Mouse (Mus musculus): ENCODE measurements around the gene Fchsd2. TPM values are rescaled to one million over a fixed set of nuclear protein-coding genes. Genes with fewer than 3 reads are reported as not detected.

Gene Fchsd2
- polyA plus RNA-seq, 1 experiment from 2014 or later, result 17.3 TPM

GRCm38 (mm10) chr7:101290401-101290800 lies 197.7 kb downstream of the Fchsd2 start:
- H3K36me3 ChIP-seq, result peaks cover 52% of the 10 kb centered on the region
- no peaks in the 10 kb centered on the region for H3K9me3 ChIP-seq
- 0 out of 2 replicates have a peak, but pooled peaks cover 6% of the 10 kb centered on the region for H3K27me3 ChIP-seq (ENCODE audit: insufficient read depth, poor library complexity, severe bottlenecking)
- H3K4me3 ChIP-seq, result no peak overlapping the region
- H3K27ac ChIP-seq, result no peak overlapping the region
- H3K4me1 ChIP-seq, result peaks cover 12% of the 10 kb centered on the region; the same call in 1 of the 2 replicates
- WGBS, result 86% methylated on average over 10 of the region's 10 CpGs
- peak; percentile 60 for DNase-seq (ENCODE audit: low spot score)

DNA sequence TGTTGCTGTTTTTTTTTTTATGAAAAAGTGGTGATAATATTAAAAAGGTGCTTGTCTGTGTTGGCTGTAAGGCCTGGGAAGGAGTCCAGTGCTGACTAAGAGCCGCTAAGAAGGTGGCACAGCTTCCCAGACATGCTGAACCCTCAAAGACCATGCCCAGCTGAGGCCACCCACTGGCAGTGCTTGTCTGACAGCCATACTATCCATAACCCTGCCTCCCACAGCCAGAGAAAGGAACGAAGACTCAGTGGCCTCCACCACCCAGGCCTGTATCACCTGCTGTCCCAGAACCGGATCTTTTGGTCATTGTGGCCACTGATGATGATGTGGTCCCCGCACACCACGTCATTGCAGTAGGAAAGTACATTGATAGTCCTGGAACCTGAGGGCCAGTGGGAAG lies 198.5 kb downstream of the Fchsd2 start:
- H3K27ac ChIP-seq, result no peak overlapping the region
- H3K9me3 ChIP-seq, result no peaks in the 10 kb centered on the region
- H3K36me3 ChIP-seq, result peaks cover 50% of the 10 kb centered on the region
- no peak overlapping the region for H3K4me3 ChIP-seq
- peaks cover 15% of the 10 kb centered on the region for H3K4me1 ChIP-seq
- DNase-seq (ENCODE audit: low spot score), result peak; percentile 68
- 90% methylated on average over 5 of the region's 5 CpGs for WGBS
- H3K27me3 ChIP-seq (ENCODE audit: insufficient read depth, poor library complexity, severe bottlenecking), result peaks cover 14% of the 10 kb centered on the region; the same call in 1 of the 2 replicates

- Histone ChIP-seq H3K9me3 (no peaks in the 10 kb centered on the region), H3K4me1 (peaks cover 20% of the 10 kb centered on the region), H3K27ac (no peak overlapping the region), H3K27me3 (ENCODE audit: insufficient read depth, poor library complexity, severe bottlenecking) (peaks cover 18% of the 10 kb centered on the region), H3K4me3 (no peak overlapping the region), H3K36me3 (peaks cover 47% of the 10 kb centered on the region)
- peak; percentile 70 for DNase-seq (ENCODE audit: low spot score)
- WGBS, result 86% methylated on average over 8 of the region's 8 CpGs
Observed at GRCm38 (mm10) chr7:101291641-101292040, 199.0 kb downstream of the Fchsd2 start.

DNA sequence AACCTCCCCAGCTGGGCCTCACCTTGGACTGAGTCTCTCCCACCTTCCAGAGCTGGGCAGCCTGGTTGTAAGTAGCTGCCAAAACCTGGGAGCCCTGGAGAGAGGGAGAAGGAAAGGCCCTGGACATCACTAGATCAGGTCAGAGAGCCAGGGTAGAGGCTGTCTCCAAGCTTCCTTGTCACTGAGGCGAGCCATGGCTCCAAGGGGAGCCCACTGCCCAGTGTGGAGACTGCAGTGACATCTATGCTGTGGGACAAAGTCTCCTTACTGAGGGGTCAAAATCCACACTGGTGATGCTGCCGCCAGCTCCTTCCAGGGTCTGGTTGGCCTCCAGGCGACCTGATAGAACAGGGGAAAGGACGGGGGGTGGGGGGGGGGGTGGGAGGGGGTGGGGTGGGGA lies 199.4 kb downstream of the Fchsd2 start:
- Histone ChIP-seq H3K4me3 (no peak overlapping the region), H3K9me3 (no peaks in the 10 kb centered on the region), H3K27ac (no peak overlapping the region), H3K4me1 (peaks cover 24% of the 10 kb centered on the region), H3K36me3 (peaks cover 44% of the 10 kb centered on the region), H3K27me3 (ENCODE audit: insufficient read depth, poor library complexity, severe bottlenecking) (peaks cover 23% of the 10 kb centered on the region)
- peak; percentile 71 for DNase-seq (ENCODE audit: low spot score)
- WGBS, result 63% methylated on average over 4 of the region's 4 CpGs

DNA sequence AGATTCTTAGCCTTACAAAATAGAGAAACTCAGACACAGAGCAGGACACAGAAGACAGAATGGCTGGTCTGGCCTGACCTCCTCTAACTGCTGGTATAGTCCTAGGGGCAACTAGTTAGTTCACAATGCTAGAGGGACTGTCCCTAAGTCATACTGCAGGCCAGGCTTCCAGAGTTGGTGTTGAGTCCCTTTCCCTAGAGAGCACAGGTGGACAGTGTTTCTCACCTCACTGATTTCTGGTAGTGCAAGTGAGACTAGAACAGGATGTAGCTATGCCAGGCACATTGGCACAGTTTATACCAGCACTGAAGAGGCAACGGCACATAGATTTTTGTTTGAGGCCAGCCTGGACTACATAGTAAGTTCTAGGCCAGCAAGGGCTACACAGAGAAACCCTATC lies 200.0 kb downstream of the Fchsd2 start:
- H3K4me1 ChIP-seq, result peaks cover 25% of the 10 kb centered on the region
- no peak overlapping the region for H3K4me3 ChIP-seq
- no peaks in the 10 kb centered on the region for H3K9me3 ChIP-seq
- H3K27me3 ChIP-seq (ENCODE audit: insufficient read depth, poor library complexity, severe bottlenecking), result peaks cover 29% of the 10 kb centered on the region
- DNase-seq (ENCODE audit: low spot score), result peak; percentile 68
- 100% methylated on average over 1 of the region's 1 CpGs for WGBS
- no peak overlapping the region for H3K27ac ChIP-seq
- H3K36me3 ChIP-seq, result peaks cover 44% of the 10 kb centered on the region

GRCm38 (mm10) chr7:101293138-101293537 lies 200.5 kb downstream of the Fchsd2 start:
- peaks cover 25% of the 10 kb centered on the region for H3K4me1 ChIP-seq
- DNase-seq (ENCODE audit: low spot score), result peak; percentile 61
- no peak overlapping the region for H3K27ac ChIP-seq
- H3K27me3 ChIP-seq (ENCODE audit: insufficient read depth, poor library complexity, severe bottlenecking), result peaks cover 33% of the 10 kb centered on the region
- H3K36me3 ChIP-seq, result peaks cover 44% of the 10 kb centered on the region
- H3K4me3 ChIP-seq, result no peak overlapping the region
- 48% methylated on average over 4 of the region's 4 CpGs for WGBS
- no peaks in the 10 kb centered on the region for H3K9me3 ChIP-seq

- Histone ChIP-seq H3K4me3 (no peak overlapping the region), H3K27ac (no peak overlapping the region), H3K4me1 (peaks cover 25% of the 10 kb centered on the region), H3K36me3 (peaks cover 44% of the 10 kb centered on the region), H3K9me3 (no peaks in the 10 kb centered on the region), H3K27me3 (ENCODE audit: insufficient read depth, poor library complexity, severe bottlenecking) (peaks cover 38% of the 10 kb centered on the region)
- no peak for DNase-seq (ENCODE audit: low spot score)
- 37% methylated on average over 4 of the region's 4 CpGs for WGBS
Observed at GRCm38 (mm10) chr7:101293611-101294010, 200.9 kb downstream of the Fchsd2 start.

GRCm38 (mm10) chr7:101295438-101295837 lies 202.8 kb downstream of the Fchsd2 start:
- 68% methylated on average over 1 of the region's 1 CpGs for WGBS
- Histone ChIP-seq H3K27me3 (ENCODE audit: insufficient read depth, poor library complexity, severe bottlenecking) (peaks cover 56% of the 10 kb centered on the region), H3K27ac (no peak overlapping the region), H3K9me3 (no peaks in the 10 kb centered on the region), H3K4me3 (no peak overlapping the region), H3K4me1 (peaks cover 25% of the 10 kb centered on the region), H3K36me3 (peaks cover 30% of the 10 kb centered on the region)
- DNase-seq (ENCODE audit: low spot score), result no peak

DNA sequence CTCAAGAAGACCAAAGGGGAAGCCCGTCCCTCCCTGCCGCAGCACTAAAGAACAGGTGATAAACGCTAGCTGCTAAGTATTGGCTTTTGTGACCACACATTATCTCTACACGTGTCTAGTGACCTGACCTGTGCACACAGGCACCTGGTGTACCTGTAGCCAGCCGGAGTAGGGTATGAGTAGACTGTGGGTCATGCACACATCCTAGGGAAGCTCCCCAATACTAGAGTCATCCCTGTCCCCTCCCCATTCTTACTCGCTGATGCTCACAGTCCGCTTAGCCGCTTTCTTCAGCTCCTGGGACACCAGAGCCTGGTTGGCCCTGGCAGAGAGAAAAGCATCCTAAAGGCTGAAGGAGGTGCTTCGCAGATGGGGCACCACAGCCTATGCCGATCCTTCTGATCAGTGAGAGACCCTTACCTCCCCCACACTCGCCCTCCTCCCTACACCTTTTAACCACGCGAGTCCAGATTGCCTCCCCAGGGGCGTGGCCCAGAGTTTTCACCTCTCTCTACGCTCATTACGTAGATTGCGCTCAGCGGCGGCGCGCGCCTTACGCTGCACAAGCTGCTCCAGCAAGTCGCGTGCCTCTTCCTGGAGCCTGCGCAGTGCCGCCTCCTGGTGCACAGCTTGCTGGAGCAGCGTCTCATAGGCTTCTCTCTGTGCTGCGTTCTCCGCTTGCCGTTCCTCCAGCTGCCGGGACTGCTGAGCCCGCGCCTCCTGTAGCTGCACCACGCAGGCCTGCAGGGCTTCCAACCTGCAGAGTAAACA lies 203.8 kb downstream of the Fchsd2 start:
- 11% methylated on average over 35 of the region's 35 CpGs for WGBS
- H3K27me3 ChIP-seq (ENCODE audit: insufficient read depth, poor library complexity, severe bottlenecking), result peaks cover 63% of the 10 kb centered on the region
- peak overlapping the region; percentile 52 for H3K4me3 ChIP-seq
- H3K36me3 ChIP-seq, result peaks cover 28% of the 10 kb centered on the region
- peaks cover 35% of the 10 kb centered on the region for H3K4me1 ChIP-seq
- peak; percentile 92 for DNase-seq (ENCODE audit: low spot score)
- H3K27ac ChIP-seq, result peak overlapping the region; percentile 37
- no peaks in the 10 kb centered on the region for H3K9me3 ChIP-seq

GRCm38 (mm10) chr7:101297023-101297405 lies 204.4 kb downstream of the Fchsd2 start:
- Histone ChIP-seq H3K27ac (peak overlapping the region; percentile 37), H3K4me3 (peak overlapping the region; percentile 52), H3K27me3 (ENCODE audit: insufficient read depth, poor library complexity, severe bottlenecking) (peaks cover 63% of the 10 kb centered on the region), H3K36me3 (peaks cover 23% of the 10 kb centered on the region), H3K9me3 (no peaks in the 10 kb centered on the region), H3K4me1 (peaks cover 35% of the 10 kb centered on the region)
- WGBS, result 21% methylated on average over 8 of the region's 8 CpGs
- no peak for DNase-seq (ENCODE audit: low spot score)

GRCm38 (mm10) chr7:101298375-101298774 lies 205.7 kb downstream of the Fchsd2 start:
- Histone ChIP-seq H3K27ac (no peak overlapping the region), H3K36me3 (peaks cover 17% of the 10 kb centered on the region), H3K4me1 (peaks cover 36% of the 10 kb centered on the region), H3K4me3 (no peak overlapping the region), H3K9me3 (no peaks in the 10 kb centered on the region), H3K27me3 (ENCODE audit: insufficient read depth, poor library complexity, severe bottlenecking) (peaks cover 63% of the 10 kb centered on the region)
- DNase-seq (ENCODE audit: low spot score), result no peak
- WGBS, result 78% methylated on average over 3 of the region's 3 CpGs

DNA sequence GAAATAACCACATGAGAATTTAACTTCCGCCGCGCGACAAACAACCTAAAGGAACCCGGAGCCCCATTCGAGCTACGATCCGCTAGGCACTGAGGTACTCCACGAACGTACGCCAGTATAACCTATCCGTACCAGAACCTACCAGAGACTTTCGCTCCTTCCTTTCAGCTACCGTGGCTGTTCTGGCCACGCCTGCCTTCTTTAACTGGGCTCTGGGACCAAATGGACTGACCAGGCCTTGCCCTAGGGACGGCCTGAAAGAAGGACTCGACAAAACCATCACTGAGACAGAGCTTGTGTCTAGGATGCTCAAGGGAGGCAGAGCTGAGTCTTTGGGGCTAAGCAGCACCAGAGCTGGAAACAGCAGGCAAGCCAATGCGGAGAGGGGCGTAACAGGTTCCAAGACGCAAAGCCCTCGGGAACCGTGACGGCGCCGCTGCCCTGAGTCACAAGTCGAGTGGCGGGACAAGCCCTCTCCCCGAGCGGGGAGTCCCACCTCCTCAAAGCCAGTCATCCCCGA lies 208.8 kb downstream of the Fchsd2 start:
- WGBS, result under 1% methylated on average over 30 of the region's 30 CpGs
- peak; percentile 90 for DNase-seq (ENCODE audit: low spot score)

GRCm38 (mm10) chr7:101301881-101302456 lies 209.3 kb downstream of the Fchsd2 start, which contains the start of gene Atg16l2:
Atg16l2 (minus strand) TSS chr7:101302251.
- under 1% methylated on average over 39 of the region's 39 CpGs for WGBS
- Histone ChIP-seq H3K36me3 (0 out of 2 replicates have a peak, but pooled peaks cover 2% of the 10 kb centered on the region), H3K27ac (peak within 1 kb of the TSS; percentile 83), H3K4me3 (peak within 1 kb of the TSS; percentile 75), H3K4me1 (peaks cover 24% of the 10 kb centered on the region), H3K9me3 (no peaks in the 10 kb centered on the region), H3K27me3 (ENCODE audit: insufficient read depth, poor library complexity, severe bottlenecking) (peaks cover 42% of the 10 kb centered on the region)
- peak; percentile 96 for DNase-seq (ENCODE audit: low spot score)

More for the DNA sequence above, 208.8 kb downstream of the Fchsd2 start:
- no peaks in the 10 kb centered on the region for H3K9me3 ChIP-seq
- H3K4me1 ChIP-seq, result peaks cover 26% of the 10 kb centered on the region
- peak overlapping the region; percentile 83 for H3K27ac ChIP-seq
- H3K4me3 ChIP-seq, result peak overlapping the region; percentile 75
- peaks cover 47% of the 10 kb centered on the region for H3K27me3 ChIP-seq (ENCODE audit: insufficient read depth, poor library complexity, severe bottlenecking)
- H3K36me3 ChIP-seq, result 0 out of 2 replicates have a peak, but pooled peaks cover 2% of the 10 kb centered on the region

Data from heart, embryonic 10.5 days (tissue).